Mouse (Mus musculus): ENCODE results near the gene Gm7102. TPM values are rescaled to one million over a fixed set of nuclear protein-coding genes. Genes with fewer than 3 reads are reported as not detected.

The Gm7102 gene
- polyA plus RNA-seq, 1 experiment from 2014 or later = not detected

DNA sequence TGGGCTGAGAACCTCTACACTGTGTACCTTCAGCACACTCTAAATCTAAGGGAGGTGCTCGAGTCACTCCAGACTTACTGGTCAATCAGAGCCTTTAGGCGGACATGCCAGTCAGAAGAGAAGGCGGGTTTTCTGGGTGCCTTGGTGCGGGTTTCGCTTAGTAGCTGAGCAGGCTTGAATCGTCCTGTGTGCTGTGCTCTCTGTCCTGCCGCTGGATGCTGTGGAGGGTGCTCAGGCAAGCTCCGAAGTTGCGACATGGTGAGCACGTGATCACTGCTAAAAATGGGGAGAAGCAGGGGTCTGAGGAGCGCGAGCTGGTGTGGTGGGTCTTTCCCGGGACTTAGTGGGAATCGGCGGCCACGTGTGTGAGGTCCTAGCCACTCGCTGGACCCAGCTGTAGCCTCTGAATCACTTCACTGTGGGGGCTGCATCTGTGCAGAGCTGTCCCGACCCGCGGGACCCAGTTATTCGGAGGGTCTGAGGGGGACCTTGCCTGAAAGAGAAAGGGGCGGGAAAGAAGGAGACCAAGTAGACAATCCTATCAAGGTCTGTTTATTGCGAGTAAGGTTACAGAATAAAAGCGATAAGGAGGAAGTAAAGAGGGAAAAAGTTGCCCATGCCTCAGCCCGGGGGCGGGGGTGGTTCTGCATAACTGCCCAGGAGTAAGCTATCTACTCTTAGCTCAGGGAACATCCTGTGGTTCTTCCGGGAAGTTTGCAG is 24.2 kb downstream of the Gm7102 start:
- no peaks in the 10 kb centered on the region for H3K36me3 ChIP-seq (replicated peaks; ENCODE audit: insufficient read depth, low read length)
- H3K4me1 ChIP-seq (ENCODE audit: insufficient read depth) = peaks cover 6% of the 10 kb centered on the region
- peak overlapping the region; percentile 54 for H3K4me3 ChIP-seq (ENCODE audit: low read depth, low read length)
- DNase-seq (peak; percentile 42), ATAC-seq (peak; percentile 85)
- H3K27ac ChIP-seq (ENCODE audit: low read depth) = no peak overlapping the region
- 2% methylated on average over 27 of the region's 27 CpGs for WGBS (ENCODE audit: insufficient replicate concordance)
- peak overlapping the region; percentile 85 for H3K4me2 ChIP-seq (ENCODE audit: low read depth, low read length)
- peak overlapping the region; percentile 64 for H3K9ac ChIP-seq (replicated peaks)
- H3K9me3 ChIP-seq (ENCODE audit: low read length) = no peaks in the 10 kb centered on the region
- TF ChIP-seq EP300 (IDR thresholded peaks at IDR 0.05; ENCODE audit: low read depth) = no peak
- no peak for TF ChIP-seq CTCF (IDR thresholded peaks at IDR 0.05; ENCODE audit: low read depth)
- no peaks in the 10 kb centered on the region for H3K27me3 ChIP-seq (ENCODE audit: insufficient read depth, low read length)

DNA sequence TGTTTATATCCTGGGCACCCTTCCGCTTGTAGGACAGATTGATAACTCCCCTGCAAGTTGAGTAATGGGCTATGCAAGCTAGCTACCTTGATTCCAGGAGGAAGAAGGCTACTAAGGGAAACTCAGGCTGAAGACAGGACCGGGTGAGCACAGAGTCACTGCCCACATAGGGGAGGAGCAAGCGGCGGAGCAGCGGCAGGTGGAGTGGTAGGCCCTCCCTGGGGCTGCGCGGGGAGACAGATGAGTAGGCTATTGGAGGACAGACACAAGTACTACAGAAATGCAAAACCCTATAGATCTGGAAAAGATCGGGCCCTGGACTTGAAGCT is 24.8 kb downstream of the Gm7102 start:
- DNase-seq (peak; percentile 65), ATAC-seq (peak; percentile 87)
- Histone ChIP-seq H3K27ac (ENCODE audit: low read depth) (no peak overlapping the region), H3K27me3 (ENCODE audit: insufficient read depth, low read length) (no peaks in the 10 kb centered on the region), H3K36me3 (replicated peaks; ENCODE audit: insufficient read depth, low read length) (no peaks in the 10 kb centered on the region), H3K9ac (replicated peaks) (peak overlapping the region; percentile 64), H3K4me1 (ENCODE audit: insufficient read depth) (peaks cover 6% of the 10 kb centered on the region), H3K9me3 (ENCODE audit: low read length) (no peaks in the 10 kb centered on the region), H3K4me2 (ENCODE audit: low read depth, low read length) (peak overlapping the region; percentile 85), H3K4me3 (ENCODE audit: low read depth, low read length) (peak overlapping the region; percentile 54)
- TF ChIP-seq CTCF (IDR thresholded peaks at IDR 0.05; ENCODE audit: low read depth) (no peak), EP300 (IDR thresholded peaks at IDR 0.05; ENCODE audit: low read depth) (no peak)
- 8% methylated on average over 8 of the region's 8 CpGs for WGBS (ENCODE audit: insufficient replicate concordance)

DNA sequence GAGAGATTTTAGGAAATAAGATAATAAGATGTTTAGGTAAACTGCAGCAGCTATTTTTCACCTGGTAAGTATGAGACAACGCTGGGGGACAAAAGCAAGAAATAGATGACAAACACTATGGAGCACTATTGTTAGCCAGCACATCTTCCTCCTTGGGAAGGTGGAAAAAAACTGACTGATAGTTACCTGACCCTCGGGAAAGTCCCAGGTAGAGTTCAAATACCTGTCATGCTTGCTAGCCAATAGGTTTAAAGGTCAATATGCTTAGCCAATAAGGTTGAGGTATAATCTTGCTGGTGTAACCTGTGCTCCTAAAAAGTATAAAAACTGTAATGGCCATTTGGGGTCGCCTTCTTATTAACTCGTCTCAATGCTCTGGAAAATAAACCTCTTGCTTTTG is 34.8 kb downstream of the Gm7102 start:
- ATAC-seq = no peak
- H3K9ac ChIP-seq (replicated peaks) = peak overlapping the region; percentile 88

DNA sequence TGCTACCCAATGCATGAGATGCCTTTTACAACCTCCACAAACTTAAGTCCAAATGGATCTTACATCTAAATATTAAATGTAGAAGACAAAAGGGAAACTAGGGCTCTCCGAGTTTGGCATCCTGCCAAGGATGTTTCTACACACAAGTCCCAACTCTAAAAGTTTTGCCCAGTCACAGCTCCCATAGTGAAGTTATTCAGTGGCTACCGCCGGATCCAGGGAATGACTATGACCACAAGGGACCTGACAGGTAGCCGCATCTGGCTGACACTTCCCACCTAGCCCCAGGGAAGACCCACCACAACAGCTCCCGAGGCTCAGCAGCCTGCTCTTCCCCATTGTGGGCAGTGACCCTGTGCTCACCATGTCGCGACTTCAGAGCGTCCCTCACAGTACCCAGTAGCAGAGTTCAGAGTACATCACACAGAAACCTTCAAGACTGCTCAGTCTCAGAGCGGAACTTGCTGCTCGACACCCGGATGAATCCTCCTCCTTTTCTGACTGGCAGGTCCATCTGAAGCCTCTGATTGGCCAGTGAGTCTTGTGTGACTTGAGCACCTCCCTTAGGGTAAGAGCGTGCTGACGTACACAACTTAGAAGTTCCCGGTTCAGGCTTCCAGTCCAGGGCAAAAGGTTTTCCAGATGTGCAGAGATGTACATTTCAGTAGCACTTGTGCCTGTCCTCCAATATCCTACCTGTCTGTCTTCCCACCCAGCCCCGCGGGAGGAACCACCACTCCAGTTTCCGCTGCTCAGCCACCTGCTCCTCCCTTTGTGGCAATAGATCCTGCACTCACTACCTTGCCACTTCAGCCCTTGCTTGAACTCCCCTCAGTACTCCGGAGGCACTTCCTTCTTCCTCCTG is 35.5 kb downstream of the Gm7102 start, which contains the start of gene Zfp950:
Zfp950 (minus strand) TSS at position 499 of the 865 bp plus-strand sequence.
- Histone ChIP-seq H3K4me3 (ENCODE audit: low read depth, low read length) (peak within 1 kb of the TSS; percentile 93), H3K4me2 (ENCODE audit: low read depth, low read length) (peak within 1 kb of the TSS; percentile 78), H3K4me1 (ENCODE audit: insufficient read depth) (peaks cover 16% of the 10 kb centered on the region), H3K36me3 (replicated peaks; ENCODE audit: insufficient read depth, low read length) (no peaks in the 10 kb centered on the region), H3K9me3 (ENCODE audit: low read length) (no peaks in the 10 kb centered on the region), H3K27me3 (ENCODE audit: insufficient read depth, low read length) (no peaks in the 10 kb centered on the region), H3K27ac (ENCODE audit: low read depth) (peak within 1 kb of the TSS; percentile 95), H3K9ac (replicated peaks) (peak within 1 kb of the TSS; percentile 88)
- peak; percentile 82 for DNase-seq
- TF ChIP-seq CTCF (IDR thresholded peaks at IDR 0.05; ENCODE audit: low read depth) (no peak), EP300 (IDR thresholded peaks at IDR 0.05; ENCODE audit: low read depth) (no peak)
- 1% methylated on average over 18 of the region's 18 CpGs for WGBS (ENCODE audit: insufficient replicate concordance)
- peak; percentile 100 for ATAC-seq

More for the DNA sequence above, 34.8 kb downstream of the Gm7102 start:
- DNase-seq = no peak
- H3K36me3 ChIP-seq (replicated peaks; ENCODE audit: insufficient read depth, low read length) = no peaks in the 10 kb centered on the region
- TF ChIP-seq CTCF (IDR thresholded peaks at IDR 0.05; ENCODE audit: low read depth) (no peak), EP300 (IDR thresholded peaks at IDR 0.05; ENCODE audit: low read depth) (no peak)
- H3K27me3 ChIP-seq (ENCODE audit: insufficient read depth, low read length) = no peaks in the 10 kb centered on the region
- peak overlapping the region; percentile 95 for H3K27ac ChIP-seq (ENCODE audit: low read depth)
- 31% methylated on average over 4 of the region's 4 CpGs for WGBS (ENCODE audit: insufficient replicate concordance)
- peak overlapping the region; percentile 93 for H3K4me3 ChIP-seq (ENCODE audit: low read depth, low read length)
- peak overlapping the region; percentile 78 for H3K4me2 ChIP-seq (ENCODE audit: low read depth, low read length)
- H3K9me3 ChIP-seq (ENCODE audit: low read length) = no peaks in the 10 kb centered on the region
- H3K4me1 ChIP-seq (ENCODE audit: insufficient read depth) = peaks cover 16% of the 10 kb centered on the region

DNA sequence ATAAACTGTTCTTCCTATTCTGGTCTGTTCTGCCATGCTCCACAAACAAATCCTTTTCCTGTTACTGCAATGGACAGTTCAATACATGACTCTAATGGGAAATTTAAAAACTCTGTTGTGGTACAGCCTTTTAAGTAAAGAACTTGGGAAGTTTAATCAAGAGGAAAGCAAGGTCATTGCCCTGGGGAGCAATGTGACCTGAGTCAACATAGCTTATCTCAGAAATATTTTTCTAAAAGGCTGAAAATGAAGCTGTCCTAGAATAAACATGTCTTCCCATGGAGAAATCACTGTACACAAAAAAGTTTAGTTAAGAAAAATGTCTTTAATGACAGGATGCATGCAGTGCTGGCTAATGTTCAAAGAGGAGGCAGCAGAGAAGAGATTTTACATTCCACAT is 37.5 kb downstream of the Gm7102 start:
- Histone ChIP-seq H3K4me1 (ENCODE audit: insufficient read depth) (peaks cover 16% of the 10 kb centered on the region), H3K9me3 (ENCODE audit: low read length) (no peaks in the 10 kb centered on the region), H3K4me3 (ENCODE audit: low read depth, low read length) (no peak overlapping the region), H3K27me3 (ENCODE audit: insufficient read depth, low read length) (no peaks in the 10 kb centered on the region), H3K9ac (replicated peaks) (no peak overlapping the region), H3K36me3 (replicated peaks; ENCODE audit: insufficient read depth, low read length) (no peaks in the 10 kb centered on the region), H3K27ac (ENCODE audit: low read depth) (0 out of 2 replicates have a peak overlapping the region, but pooled peaks have one; percentile 40), H3K4me2 (ENCODE audit: low read depth, low read length) (peak overlapping the region; percentile 78)
- no peak for ATAC-seq
- no peak for DNase-seq
- TF ChIP-seq CTCF (IDR thresholded peaks at IDR 0.05; ENCODE audit: low read depth) = no peak
- TF ChIP-seq EP300 (IDR thresholded peaks at IDR 0.05; ENCODE audit: low read depth) = no peak

DNA sequence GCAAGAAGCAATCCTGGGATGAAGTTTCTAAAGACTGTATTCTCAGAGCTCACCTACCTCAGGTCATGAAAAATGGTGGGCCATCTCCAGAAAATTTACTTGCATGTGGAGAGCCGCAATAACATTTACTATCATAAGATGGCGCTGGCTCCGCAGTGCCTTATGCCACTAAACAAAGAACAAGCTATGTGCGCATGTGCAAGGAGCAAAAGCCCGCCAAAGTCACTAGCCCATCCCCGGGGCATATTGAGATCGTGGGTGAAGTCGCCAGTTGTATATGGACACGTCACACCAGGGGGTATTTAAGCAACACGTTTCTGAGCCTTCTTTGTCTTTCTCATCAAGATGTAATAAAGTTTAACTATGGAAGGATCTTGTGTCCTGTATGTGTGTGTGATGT is 45.0 kb downstream of the Gm7102 start:
- ATAC-seq = no peak
- no peak overlapping the region for H3K4me3 ChIP-seq (ENCODE audit: low read depth, low read length)
- H3K27me3 ChIP-seq (ENCODE audit: insufficient read depth, low read length) = no peaks in the 10 kb centered on the region
- no peak overlapping the region for H3K27ac ChIP-seq (ENCODE audit: low read depth)
- no peak overlapping the region for H3K4me2 ChIP-seq (ENCODE audit: low read depth, low read length)
- H3K4me1 ChIP-seq (ENCODE audit: insufficient read depth) = no peaks in the 10 kb centered on the region
- TF ChIP-seq EP300 (IDR thresholded peaks at IDR 0.05; ENCODE audit: low read depth) = no peak
- no peak for TF ChIP-seq CTCF (IDR thresholded peaks at IDR 0.05; ENCODE audit: low read depth)
- 88% methylated on average over 10 of the region's 10 CpGs for WGBS (ENCODE audit: insufficient replicate concordance)
- no peak overlapping the region for H3K9ac ChIP-seq (replicated peaks)
- no peak for DNase-seq
- H3K9me3 ChIP-seq (ENCODE audit: low read length) = peaks cover 2% of the 10 kb centered on the region; the same call in 1 of the 2 replicates
- 0 out of 2 replicates have a peak, but pooled peaks cover 10% of the 10 kb centered on the region for H3K36me3 ChIP-seq (replicated peaks; ENCODE audit: insufficient read depth, low read length)

Other genes starting within 250 kb of the Gm7102 start
- gene Zfp950, start 35.5 kb downstream of the Gm7102 start, polyA plus RNA-seq (2015; fragmentation: Nextera tagmentation; extraction: Ambion mirVana) = 10.8 and 13.7 TPM in 2 replicates
- not detected in 2 replicates for gene Gm6020, start 7.6 kb upstream of the Gm7102 start, polyA plus RNA-seq (2015; fragmentation: Nextera tagmentation; extraction: Ambion mirVana)
- 11.6 and 13.0 TPM in 2 replicates for gene Csf2ra, start 52.1 kb upstream of the Gm7102 start, polyA plus RNA-seq (2015; fragmentation: Nextera tagmentation; extraction: Ambion mirVana)
- not detected in 2 replicates for gene Gm21060, start 120.8 kb upstream of the Gm7102 start, polyA plus RNA-seq (2015; fragmentation: Nextera tagmentation; extraction: Ambion mirVana)

All from liver, postnatal 0 days (tissue).